Mouse (Mus musculus) MEL (cell line): Measurements from ENCODE around the gene Creb3l1. TPM values are rescaled to one million over a fixed set of nuclear protein-coding genes. Genes with fewer than 3 reads are reported as not detected.

ENCODE experiments used
- DNase-seq: peaks from one replicate; pipeline ENCODE4 v3.0.0; 2011; ENCODE audit warnings: low read depth, low spot score
- H3K27ac ChIP-seq: 2 replicates; pipeline ENCODE4 v1.5.1; 2012; ENCODE audit warnings: low read depth, mild to moderate bottlenecking, control low read depth, low read length, moderate library complexity; ENCODE audit not compliant: control insufficient read depth
- H3K27me3 ChIP-seq, 2 experiments: fragments of 150-350 bp in 1 of 2; sonication (generic) in 1 of 2; 2 replicates each; pipeline ENCODE4 v1.6.1; 2012; ENCODE audit warnings: low read length in 2 of 2, mild to moderate bottlenecking in 2 of 2, improper control_type of control experiment in 1 of 2, moderate library complexity in 1 of 2; ENCODE audit not compliant: insufficient read depth in 2 of 2, control insufficient read depth in 1 of 2
- H3K36me3 ChIP-seq, 2 experiments: 2 replicates each; pipeline ENCODE4 v1.6.1; 2012 to 2014; ENCODE audit warnings: low read length in 2 of 2, improper control_type of control experiment in 1 of 2, inconsistent platforms in 1 of 2, mild to moderate bottlenecking in 1 of 2; ENCODE audit not compliant: insufficient read depth in 2 of 2, control insufficient read depth in 1 of 2
- H3K4me1 ChIP-seq, 2 experiments: fragments of 150-350 bp in 1 of 2; sonication (generic) in 1 of 2; 2 replicates each; pipeline ENCODE4 v1.6.1; 2012; ENCODE audit warnings: low read length in 2 of 2, improper control_type of control experiment in 1 of 2, mild to moderate bottlenecking in 1 of 2; ENCODE audit not compliant: insufficient read depth in 2 of 2, control insufficient read depth in 1 of 2
- H3K4me3 ChIP-seq, 2 experiments: fragments of 150-350 bp in 1 of 2; sonication (generic) in 1 of 2; 2 replicates each; pipeline ENCODE4 v1.5.1; 2012; ENCODE audit warnings: low read depth in 2 of 2, low read length in 2 of 2, mild to moderate bottlenecking in 2 of 2, moderate library complexity in 2 of 2, control low read depth in 1 of 2, improper control_type of control experiment in 1 of 2; ENCODE audit not compliant: control insufficient read depth in 1 of 2, insufficient read depth in 1 of 2
- H3K79me2 ChIP-seq: 2 replicates; pipeline ENCODE4 v1.6.1; 2012; ENCODE audit warnings: mild to moderate bottlenecking, low read length, moderate library complexity; ENCODE audit not compliant: control insufficient read depth, poor library complexity, insufficient read depth
- H3K9ac ChIP-seq: 2 replicates; pipeline ENCODE4 v1.6.1; 2012; ENCODE audit warnings: low read depth, mild to moderate bottlenecking, control low read depth, low read length, moderate library complexity; ENCODE audit not compliant: control insufficient read depth, poor library complexity, severe bottlenecking
- H3K9me3 ChIP-seq: fragments of 150-350 bp; sonication (generic); replicated peaks from 2 replicates; pipeline ENCODE4 v1.6.1; 2012; ENCODE audit warnings: mild to moderate bottlenecking, low read length, improper control_type of control experiment, moderate library complexity; ENCODE audit not compliant: insufficient read depth
- CHD1 ChIP-seq: IDR thresholded peaks from 2 replicates; pipeline ENCODE4 v1.6.1; 2012; ENCODE audit warnings: low read depth, mild to moderate bottlenecking, inconsistent platforms, low read length, improper control_type of control experiment
- CHD2 ChIP-seq: IDR thresholded peaks from 2 replicates; pipeline ENCODE4 v1.6.1; 2011; ENCODE audit warnings: low read length, improper control_type of control experiment
- CTCF ChIP-seq, 3 experiments: IDR thresholded peaks in 2 of 3; conservative IDR thresholded peaks in 1 of 3; 2 replicates each; pipeline ENCODE4 v1.5.1; 2011 to 2012; ENCODE audit warnings: low read length in 3 of 3, low read depth in 2 of 3, mild to moderate bottlenecking in 2 of 3, improper control_type of control experiment in 1 of 3, inconsistent platforms in 1 of 3, mixed read lengths in 1 of 3, moderate library complexity in 1 of 3; ENCODE audit not compliant: control insufficient read depth in 1 of 3, insufficient read depth in 1 of 3, poor library complexity in 1 of 3, severe bottlenecking in 1 of 3
- E2F4 ChIP-seq: IDR thresholded peaks from 2 replicates; pipeline ENCODE4 v1.6.1; 2011; ENCODE audit warnings: low read depth, low read length, improper control_type of control experiment, borderline replicate concordance
- ELF1 ChIP-seq: IDR thresholded peaks from 2 replicates; pipeline ENCODE4 v1.6.1; 2014; ENCODE audit warnings: low read depth, mild to moderate bottlenecking, inconsistent platforms, low read length, improper control_type of control experiment, moderate library complexity
- GABPA ChIP-seq: IDR thresholded peaks from 2 replicates; pipeline ENCODE4 v1.6.1; 2012; ENCODE audit warnings: low read depth, mild to moderate bottlenecking, inconsistent platforms, low read length, improper control_type of control experiment, moderate library complexity
- GATA1 ChIP-seq: IDR thresholded peaks from 2 replicates; pipeline ENCODE4 v1.6.1; 2011; ENCODE audit warnings: low read depth, low read length, improper control_type of control experiment
- HCFC1 ChIP-seq: IDR thresholded peaks from 2 replicates; pipeline ENCODE4 v1.6.1; 2012; ENCODE audit warnings: low read depth, mild to moderate bottlenecking, inconsistent platforms, low read length, improper control_type of control experiment, moderate library complexity
- JUND ChIP-seq: IDR thresholded peaks from 2 replicates; pipeline ENCODE4 v1.6.1; 2011; ENCODE audit warnings: low read depth, mild to moderate bottlenecking, improper control_type of control experiment, low read length
- KAT2A ChIP-seq: conservative IDR thresholded peaks from 2 replicates; pipeline ENCODE4 v1.6.1; 2012; ENCODE audit warnings: low read depth, low read length, improper control_type of control experiment, inconsistent platforms
- MAFK ChIP-seq: IDR thresholded peaks from 2 replicates; pipeline ENCODE4 v1.6.1; 2011; ENCODE audit warnings: low read depth, mild to moderate bottlenecking, low read length, improper control_type of control experiment, borderline replicate concordance
- MEF2A ChIP-seq: IDR thresholded peaks from 2 replicates; pipeline ENCODE4 v1.6.1; 2014; ENCODE audit warnings: low read depth, mild to moderate bottlenecking, inconsistent platforms, low read length, improper control_type of control experiment; ENCODE audit not compliant: poor library complexity, insufficient replicate concordance, severe bottlenecking; ENCODE audit errors: extremely low read depth
- MYB ChIP-seq: IDR thresholded peaks from 2 replicates; pipeline ENCODE4 v1.6.1; 2011; ENCODE audit warnings: mild to moderate bottlenecking, low read depth, low read length, improper control_type of control experiment
- NELFE ChIP-seq: IDR thresholded peaks from 2 replicates; pipeline ENCODE4 v1.6.1; 2011; ENCODE audit warnings: low read depth, low read length, improper control_type of control experiment
- POLR2A ChIP-seq, 2 experiments: IDR thresholded peaks; 2 replicates each; pipeline ENCODE4 v1.6.1; 2011 to 2012; ENCODE audit warnings: low read length in 2 of 2, mild to moderate bottlenecking in 2 of 2, control low read depth in 1 of 2, improper control_type of control experiment in 1 of 2, low read depth in 1 of 2, moderate library complexity in 1 of 2; ENCODE audit not compliant: control insufficient read depth in 1 of 2, insufficient read depth in 1 of 2, poor library complexity in 1 of 2
- POLR2AphosphoS2 ChIP-seq: IDR thresholded peaks from 2 replicates; pipeline ENCODE4 v1.6.1; 2011; ENCODE audit warnings: low read length, improper control_type of control experiment
- POLR2AphosphoS5 ChIP-seq: IDR thresholded peaks from 2 replicates; pipeline ENCODE4 v1.6.1; 2012; ENCODE audit warnings: low read depth, borderline replicate concordance, mild to moderate bottlenecking, inconsistent platforms, low read length, moderate library complexity, mixed read lengths
- RCOR1 ChIP-seq: IDR thresholded peaks from 2 replicates; pipeline ENCODE4 v1.6.1; 2012; ENCODE audit warnings: low read depth, mild to moderate bottlenecking, inconsistent platforms, low read length, improper control_type of control experiment
- SIN3A ChIP-seq: IDR thresholded peaks from 2 replicates; pipeline ENCODE4 v1.6.1; 2012; ENCODE audit warnings: low read length, improper control_type of control experiment, inconsistent platforms
- SMC3 ChIP-seq: IDR thresholded peaks from 2 replicates; pipeline ENCODE4 v1.6.1; 2011; ENCODE audit warnings: low read depth, low read length, improper control_type of control experiment
- TCF12 ChIP-seq: IDR thresholded peaks from 2 replicates; pipeline ENCODE4 v1.6.1; 2014; ENCODE audit warnings: low read depth, mild to moderate bottlenecking, inconsistent platforms, low read length, improper control_type of control experiment, moderate library complexity
- UBTF ChIP-seq: IDR thresholded peaks from 2 replicates; pipeline ENCODE4 v1.6.1; 2012; ENCODE audit warnings: low read depth, mild to moderate bottlenecking, inconsistent platforms, low read length, improper control_type of control experiment, moderate library complexity, borderline replicate concordance; ENCODE audit not compliant: insufficient read depth
- USF1 ChIP-seq: IDR thresholded peaks from 2 replicates; pipeline ENCODE4 v1.6.1; 2014; ENCODE audit warnings: low read depth, mild to moderate bottlenecking, inconsistent platforms, low read length, improper control_type of control experiment, moderate library complexity
- USF2 ChIP-seq, 2 experiments: IDR thresholded peaks; 2 replicates each; pipeline ENCODE4 v1.6.1; 2011 to 2012; ENCODE audit warnings: improper control_type of control experiment in 2 of 2, low read length in 2 of 2, borderline replicate concordance in 1 of 2, inconsistent platforms in 1 of 2, low read depth in 1 of 2, mild to moderate bottlenecking in 1 of 2; ENCODE audit not compliant: insufficient read depth in 1 of 2
- ZC3H11A ChIP-seq: IDR thresholded peaks from 2 replicates; pipeline ENCODE4 v1.6.1; 2012; ENCODE audit warnings: low read depth, mild to moderate bottlenecking, inconsistent platforms, low read length, improper control_type of control experiment
- ZKSCAN1 ChIP-seq: IDR thresholded peaks from 2 replicates; pipeline ENCODE4 v1.6.1; 2012; ENCODE audit warnings: low read depth, mild to moderate bottlenecking, inconsistent platforms, low read length, improper control_type of control experiment, moderate library complexity
- ZNF384 ChIP-seq: IDR thresholded peaks from 2 replicates; pipeline ENCODE4 v1.6.1; 2012; ENCODE audit warnings: low read depth, mild to moderate bottlenecking, inconsistent platforms, low read length, improper control_type of control experiment
- polyA plus RNA-seq, 2 experiments: library from polyadenylated mRNA; stranded (reverse) in 1 of 2; unstranded in 1 of 2; fragments of >175 nt in 1 of 2; fragments of >200 nt in 1 of 2; gene quantifications; 2 replicates each; pipeline versions ENCODE4 v1.2.1 to v1.2.4; 2012; ENCODE audit warnings: low replicate concordance in 2 of 2, low read depth in 1 of 2; ENCODE audit not compliant: insufficient read length in 2 of 2, insufficient read depth in 1 of 2, missing spikeins in 1 of 2
- total RNA-seq: library from RNA; depleted of rRNA; stranded (reverse); fragments of 300-350 nt; gene quantifications from 2 replicates; pipeline ENCODE4 v1.2.3, GENCODE M21; 2012

Gene Creb3l1
- total and polyA plus RNA-seq, 3 experiments, result 0.12 to 9.1 TPM; not detected in 1

- H3K4me3 ChIP-seq, result no peak overlapping the region
- H3K9me3 ChIP-seq, result no peaks in the 10 kb centered on the region
- DNase-seq, result no peak
- peaks cover 0 to 7% of the 10 kb centered on the region in 2 experiments; a peak in 2 of 4 replicates for H3K36me3 ChIP-seq
- H3K27ac ChIP-seq, result no peak overlapping the region
- H3K4me1 ChIP-seq, result peaks cover 6 to 7% of the 10 kb centered on the region in 2 experiments
- TF ChIP-seq CHD1 (no peak), RCOR1 (no peak), GATA1 (no peak), GABPA (no peak), POLR2AphosphoS2 (no peak), HCFC1 (no peak), KAT2A (no peak), MAFK (no peak), TCF12 (no peak), JUND (no peak), UBTF (no peak), USF2 (IDR thresholded peaks at IDR 0.05; ENCODE audit: borderline replicate concordance in 1 of 2, insufficient read depth in 1 of 2, low read depth in 1 of 2, low read length in 2 of 2) (no peak), ZKSCAN1 (no peak), CTCF (IDR thresholded peaks at IDR 0.05 in 2 of 3, conservative IDR thresholded peaks at IDR 0.05 in 1 of 3; ENCODE audit: control insufficient read depth in 1 of 3, insufficient read depth in 1 of 3, low read depth in 2 of 3, low read length in 3 of 3, poor library complexity in 1 of 3, severe bottlenecking in 1 of 3) (no peak), POLR2A (IDR thresholded peaks at IDR 0.05; ENCODE audit: control insufficient read depth in 1 of 2, insufficient read depth in 1 of 2, low read depth in 1 of 2, low read length in 2 of 2, poor library complexity in 1 of 2) (no peak), ZNF384 (no peak)
- no peaks in the 10 kb centered on the region for H3K79me2 ChIP-seq
- peaks cover 1 to 5% of the 10 kb centered on the region in 2 experiments; a peak in 2 of 4 replicates for H3K27me3 ChIP-seq
- no peak overlapping the region for H3K9ac ChIP-seq
Measured at GRCm38 (mm10) chr2:91973416-91974135, 50.7 kb downstream of the Creb3l1 start.

- Histone ChIP-seq H3K27me3 (peaks cover 1 to 5% of the 10 kb centered on the region in 2 experiments; a peak in 2 of 4 replicates), H3K36me3 (peaks cover 0 to 7% of the 10 kb centered on the region in 2 experiments; a peak in 2 of 4 replicates), H3K4me1 (no peaks in the 10 kb centered on the region), H3K27ac (no peak overlapping the region; the same call in 1 of the 2 replicates), H3K9me3 (no peaks in the 10 kb centered on the region), H3K4me3 (peak overlapping the region; percentile 12 to 47), H3K79me2 (no peaks in the 10 kb centered on the region), H3K9ac (peak overlapping the region; percentile 44)
- DNase-seq, result peak; percentile 65
- TF ChIP-seq CHD2, result no peak
- no peak for TF ChIP-seq MEF2A
- TF ChIP-seq POLR2A (IDR thresholded peaks at IDR 0.05; ENCODE audit: control insufficient read depth in 1 of 2, insufficient read depth in 1 of 2, low read depth in 1 of 2, low read length in 2 of 2, poor library complexity in 1 of 2), result peak in 1 of 2 experiments; percentile 27; a peak in 1 of 4 replicates
- TF ChIP-seq KAT2A, result no peak
- no peak for TF ChIP-seq SMC3
- TF ChIP-seq SIN3A, result no peak
- no peak for TF ChIP-seq MAFK
- 0 out of 4 replicates have a peak, but pooled peaks of 1 of the 2 experiments have one; percentile 24 for TF ChIP-seq USF2 (IDR thresholded peaks at IDR 0.05; ENCODE audit: borderline replicate concordance in 1 of 2, insufficient read depth in 1 of 2, low read depth in 1 of 2, low read length in 2 of 2)
- TF ChIP-seq ELF1, result no peak
- TF ChIP-seq HCFC1, result 0 out of 2 replicates have a peak, but pooled peaks have one; percentile 53
- peak; percentile 74 for TF ChIP-seq USF1
- TF ChIP-seq ZC3H11A, result no peak
- no peak for TF ChIP-seq CTCF (IDR thresholded peaks at IDR 0.05 in 2 of 3, conservative IDR thresholded peaks at IDR 0.05 in 1 of 3; ENCODE audit: control insufficient read depth in 1 of 3, insufficient read depth in 1 of 3, low read depth in 2 of 3, low read length in 3 of 3, poor library complexity in 1 of 3, severe bottlenecking in 1 of 3)
- no peak for TF ChIP-seq E2F4
- no peak for TF ChIP-seq GABPA
- TF ChIP-seq POLR2AphosphoS2, result no peak
- no peak for TF ChIP-seq MYB
- TF ChIP-seq JUND, result no peak
- 0 out of 2 replicates have a peak, but pooled peaks have one; percentile 13 for TF ChIP-seq NELFE
- TF ChIP-seq POLR2AphosphoS5, result no peak
Measured at GRCm38 (mm10) chr2:91972121-91972566, 52.2 kb downstream of the Creb3l1 start.
